Mouse (Mus musculus) thymus, adult 2 months (tissue): ENCODE results near the gene D430019H16Rik.

Source experiments
- CTCF ChIP-seq: fragments of 200-500 bp; IDR thresholded peaks from 2 replicates; pipeline ENCODE4 v1.5.1; 2012; ENCODE audit warnings: mild to moderate bottlenecking, control low read depth, low read length, moderate library complexity, borderline replicate concordance; ENCODE audit not compliant: control insufficient read depth, poor library complexity, insufficient read depth; ENCODE audit errors: extremely low read depth
- POLR2A ChIP-seq: fragments of 200-500 bp; IDR thresholded peaks from 2 replicates; pipeline ENCODE4 v1.6.1; 2012; ENCODE audit warnings: mild to moderate bottlenecking, low read length, control low read depth, moderate library complexity; ENCODE audit not compliant: control insufficient read depth, poor library complexity, insufficient read depth; ENCODE audit errors: extremely low read depth

DNA sequence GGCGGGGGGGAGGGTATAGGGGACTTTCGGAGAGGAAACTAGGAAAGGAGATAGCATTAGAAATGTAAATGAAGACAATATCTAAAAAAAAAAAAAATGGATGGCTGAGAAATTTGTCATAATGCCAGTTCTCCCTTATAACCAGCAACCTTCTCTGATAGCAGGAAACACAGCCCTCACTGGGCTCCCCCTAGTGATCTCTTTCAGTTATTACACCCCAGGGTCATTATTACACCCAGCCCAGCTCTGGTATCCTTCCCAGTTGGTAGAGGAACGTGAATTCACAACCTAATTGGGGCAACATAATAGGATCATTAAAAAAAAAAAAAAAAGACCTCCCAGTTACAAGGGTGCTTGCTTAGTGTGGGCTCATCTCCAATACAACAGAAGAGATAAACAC is 29.8 kb downstream of the D430019H16Rik start:
- TF ChIP-seq CTCF (no peak), POLR2A (no peak)
